Mouse (Mus musculus) megakaryocyte-erythroid progenitor cell, adult 5-6 weeks (primary cell): ENCODE data around the gene Meltf. TPM values are rescaled to one million over a fixed set of nuclear protein-coding genes. Genes with fewer than 3 reads are reported as not detected.

Source experiments
- ATAC-seq: replicated peaks from 2 replicates; pipeline ENCODE4 v1.8.0; 2016; ENCODE audit warnings: mild to moderate bottlenecking, inconsistent platforms; ENCODE audit not compliant: severe bottlenecking, poor library complexity, low FRiP score, low TSS enrichment
- total RNA-seq, 2 experiments: library from RNA; stranded (forward) in 1 of 2; stranded (reverse) in 1 of 2; fragments of 200-1000, 215-1000 nt in 1 of 2; fragments of >200 nt in 1 of 2; fragmentation: Nextera tagmentation in 1 of 2; gene quantifications; 2 replicates each; pipeline ENCODE4 v1.2.3; 2014 to 2017

Gene Meltf
- total RNA-seq, 2 experiments from 2014 or later = not detected

GRCm38 (mm10) chr16:31890907-31891306 is 12.3 kb downstream of the Meltf start:
- no peak for ATAC-seq

GRCm38 (mm10) chr16:31893396-31894141 is 15.0 kb downstream of the Meltf start:
- no peak for ATAC-seq

GRCm38 (mm10) chr16:31896971-31897774 is 18.6 kb downstream of the Meltf start:
- no peak for ATAC-seq

- no peak for ATAC-seq
Measured at GRCm38 (mm10) chr16:31898546-31899326, 20.1 kb downstream of the Meltf start.

- no peak for ATAC-seq
Measured at GRCm38 (mm10) chr16:31901886-31902285, 23.3 kb downstream of the Meltf start.

- ATAC-seq = no peak
Measured at GRCm38 (mm10) chr16:31903239-31903638, 24.6 kb downstream of the Meltf start.

GRCm38 (mm10) chr16:31905331-31905730 is 26.7 kb downstream of the Meltf start:
- ATAC-seq = 0 out of 2 replicates have a peak, but pooled peaks have one; percentile 46

GRCm38 (mm10) chr16:31905891-31906825 is 27.5 kb downstream of the Meltf start:
- no peak for ATAC-seq

- ATAC-seq = peak; percentile 75
Measured at GRCm38 (mm10) chr16:31906896-31907295, 28.3 kb downstream of the Meltf start.

- ATAC-seq = no peak
Measured at GRCm38 (mm10) chr16:31908959-31909358, 30.3 kb downstream of the Meltf start.

GRCm38 (mm10) chr16:31910281-31910847 is 31.8 kb downstream of the Meltf start:
- ATAC-seq = no peak

- ATAC-seq = no peak
Measured at GRCm38 (mm10) chr16:31917776-31918175, 39.2 kb downstream of the Meltf start.

GRCm38 (mm10) chr16:31918248-31918724 is 39.7 kb downstream of the Meltf start:
- ATAC-seq = 0 out of 2 replicates have a peak, but pooled peaks have one; percentile 63

GRCm38 (mm10) chr16:31924368-31924767 is 45.8 kb downstream of the Meltf start:
- no peak for ATAC-seq

GRCm38 (mm10) chr16:31926091-31926490 is 47.5 kb downstream of the Meltf start:
- ATAC-seq = no peak

GRCm38 (mm10) chr16:31926547-31927182 is 48.1 kb downstream of the Meltf start:
- ATAC-seq = no peak

GRCm38 (mm10) chr16:31927412-31927811 is 48.8 kb downstream of the Meltf start:
- ATAC-seq = no peak

GRCm38 (mm10) chr16:31931330-31931729 is 52.7 kb downstream of the Meltf start:
- no peak for ATAC-seq
